Mouse (Mus musculus) MN1 (cell line): ENCODE measurements around the gene Sla2.
"Not testable (repeated sequence)": the region's sequence is repeated elsewhere in the genome, so short reads cannot be mapped to it uniquely, and the experiment has no call there.

Experiments used
- DNase-seq: peaks from one replicate; pipeline ENCODE4 v3.0.0-alpha.2; 2016; ENCODE audit warnings: low spot score

Sla2 gene

DNA sequence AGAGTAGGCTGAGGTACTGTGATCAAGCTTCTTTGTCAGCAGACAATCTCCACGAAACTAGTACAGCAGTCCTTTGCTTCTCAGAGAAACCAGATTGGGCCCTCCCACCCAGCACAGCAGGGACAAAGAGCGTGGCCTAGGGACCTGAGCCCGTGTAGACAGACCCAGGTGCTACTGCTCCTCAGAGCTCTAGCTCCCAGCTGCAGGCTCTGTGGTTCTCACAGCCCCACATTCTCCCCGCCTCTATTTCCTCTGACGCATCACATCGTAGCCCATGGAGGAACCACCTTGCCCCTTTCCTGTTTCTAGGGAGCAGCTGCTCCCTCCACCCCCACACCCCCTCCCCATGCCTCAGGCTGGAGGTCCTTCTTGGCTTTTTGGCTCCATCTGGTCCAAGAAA is at the start of gene Sla2:
Gene Sla2 (minus strand): TSS at position 176 of the 400 bp plus-strand sequence.
- no peak for DNase-seq

DNA sequence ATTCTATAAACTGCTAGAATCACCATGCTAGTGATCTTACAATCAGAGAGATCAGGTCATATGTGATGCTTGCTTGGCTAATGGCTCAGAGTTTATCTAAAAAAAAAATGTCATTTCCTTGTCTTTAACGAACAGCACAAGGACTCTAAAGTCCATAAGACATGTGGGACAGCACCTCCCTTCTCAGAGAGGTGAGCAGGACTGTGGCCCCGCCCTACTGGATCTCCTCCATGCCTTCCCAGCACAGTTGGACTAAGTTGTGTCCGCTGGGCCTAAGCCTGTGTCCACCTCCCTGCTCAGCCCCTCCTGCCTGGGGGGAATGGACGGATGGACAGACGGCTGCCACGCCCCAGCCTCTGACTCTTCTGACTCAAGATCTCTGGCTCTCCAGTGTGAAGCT is 48.0 kb upstream of the Sla2 start:
- no peak for DNase-seq

DNA sequence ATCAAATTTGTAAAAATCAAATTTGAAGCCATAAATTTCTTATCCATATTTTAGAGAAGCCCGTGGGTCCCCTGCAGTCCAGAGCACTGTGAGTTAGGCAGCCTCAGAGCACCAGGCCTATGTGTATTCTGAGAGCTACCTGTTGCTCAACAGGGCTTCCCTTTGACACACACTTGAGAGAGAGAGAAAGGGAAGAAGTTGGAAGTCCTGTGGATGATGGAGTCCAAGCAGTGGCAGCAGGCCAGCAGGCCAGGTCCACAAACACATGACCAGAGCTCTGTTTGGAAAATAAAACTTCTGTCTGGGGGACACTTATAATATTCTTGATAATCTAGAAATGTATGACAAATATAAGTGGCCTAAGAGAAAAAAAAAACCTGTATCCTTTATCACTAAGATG is 46.4 kb upstream of the Sla2 start:
- no peak for DNase-seq

DNA sequence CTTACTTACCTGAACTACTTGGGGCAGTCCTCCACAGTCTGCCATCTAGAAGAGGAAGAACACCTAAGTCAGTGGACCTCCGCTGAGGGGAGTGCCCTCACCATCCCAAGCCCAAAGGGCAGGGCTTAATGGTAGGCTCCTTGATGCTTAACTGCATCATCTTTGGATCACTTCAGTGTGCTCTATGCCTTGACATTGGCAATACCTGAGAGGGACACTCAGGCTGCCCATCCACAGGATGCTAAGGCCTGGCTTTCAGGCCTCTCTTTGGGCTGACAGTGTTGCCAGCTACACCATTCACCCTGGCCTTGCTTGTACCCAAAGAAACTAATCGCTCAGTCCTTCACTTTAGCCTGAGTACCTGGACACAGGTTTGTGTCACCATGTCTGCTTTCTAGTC is 44.4 kb upstream of the Sla2 start:
- DNase-seq = no peak

DNA sequence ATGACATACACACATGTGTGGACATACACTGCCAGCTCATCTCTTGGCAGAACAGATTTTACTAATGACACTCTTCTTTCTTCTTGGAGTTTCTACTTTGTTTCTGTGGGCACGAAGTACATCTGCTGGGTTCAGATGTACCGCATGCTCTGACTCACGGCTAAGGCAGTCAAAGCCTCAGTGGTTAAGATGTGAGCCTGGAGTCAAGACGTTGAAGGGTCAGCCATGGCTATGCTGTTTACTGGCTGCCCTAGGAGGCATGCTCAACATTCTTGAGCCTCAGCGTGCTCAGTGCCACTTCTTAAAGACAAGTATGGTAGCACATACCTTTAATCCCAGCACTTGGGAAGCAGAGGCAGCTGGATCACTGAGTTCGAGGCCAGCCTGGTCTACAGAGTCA is 43.6 kb upstream of the Sla2 start:
- no peak for DNase-seq

DNA sequence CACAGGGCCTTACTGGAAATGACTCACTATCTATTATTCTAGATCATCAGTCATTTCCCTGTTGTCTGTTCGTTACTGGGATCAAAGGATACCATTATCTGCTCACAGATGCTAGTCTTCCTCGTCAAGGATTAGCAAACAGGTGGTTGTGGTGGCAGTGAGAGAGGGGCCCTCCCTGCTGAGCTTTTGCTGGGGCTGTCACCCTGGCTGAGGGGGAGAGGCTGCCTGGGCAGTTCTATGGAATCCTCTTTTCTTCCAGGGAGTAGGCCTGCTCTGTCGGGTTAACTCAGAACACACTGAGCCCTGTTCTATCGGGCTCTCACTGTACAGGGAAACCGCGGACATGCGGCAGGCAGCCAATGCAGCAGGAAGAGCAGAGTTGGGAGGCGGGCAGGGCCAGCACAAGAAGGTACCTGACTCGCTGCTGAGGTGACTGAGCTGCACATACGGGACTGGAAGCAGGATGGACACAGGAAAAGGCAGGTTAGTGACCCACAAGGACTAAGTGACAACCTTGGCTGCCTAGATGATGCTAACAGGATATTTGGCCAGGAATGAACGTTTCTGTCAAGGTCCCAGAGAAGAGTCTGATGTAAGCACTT is 42.6 kb upstream of the Sla2 start:
- no peak for DNase-seq

DNA sequence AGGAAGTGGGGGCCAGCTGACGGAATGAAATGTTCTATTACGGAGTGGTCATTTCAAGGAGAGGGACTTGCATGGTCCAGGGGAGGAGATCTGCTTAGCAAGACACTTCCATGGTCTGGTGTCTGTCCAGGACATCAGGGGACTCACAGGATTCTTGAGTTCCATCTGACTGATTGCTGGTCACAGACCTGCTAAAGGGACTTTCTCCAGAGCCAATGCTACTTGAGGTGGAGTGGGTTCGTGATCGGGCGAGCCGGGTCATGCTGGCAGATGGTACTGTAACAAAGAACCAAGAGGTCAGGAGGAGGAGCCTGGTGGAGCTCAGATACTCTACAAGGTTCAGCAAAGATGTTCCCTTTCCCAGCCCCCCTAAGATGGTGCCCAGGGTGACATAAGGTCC is 41.6 kb upstream of the Sla2 start:
- no peak for DNase-seq

DNA sequence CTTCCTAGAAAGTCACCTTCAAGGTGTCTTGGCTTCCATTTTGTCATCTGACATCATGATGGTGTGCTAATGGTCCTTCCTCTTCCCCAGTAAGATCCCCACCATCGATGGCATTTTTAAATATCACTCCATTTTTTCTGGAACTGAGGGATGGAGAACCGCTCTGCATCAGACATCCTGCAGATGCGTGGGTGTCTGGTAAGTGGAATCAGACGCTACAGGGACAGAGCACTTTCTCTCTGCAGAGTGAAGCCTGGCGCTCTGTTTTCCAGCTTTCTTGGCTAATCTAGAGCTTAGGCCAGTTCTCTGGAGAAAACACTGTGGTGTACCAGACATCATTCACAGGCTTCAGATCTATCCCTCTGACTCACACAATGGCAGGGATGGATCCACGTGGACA is 40.7 kb upstream of the Sla2 start:
- DNase-seq = peak; percentile 31

DNA sequence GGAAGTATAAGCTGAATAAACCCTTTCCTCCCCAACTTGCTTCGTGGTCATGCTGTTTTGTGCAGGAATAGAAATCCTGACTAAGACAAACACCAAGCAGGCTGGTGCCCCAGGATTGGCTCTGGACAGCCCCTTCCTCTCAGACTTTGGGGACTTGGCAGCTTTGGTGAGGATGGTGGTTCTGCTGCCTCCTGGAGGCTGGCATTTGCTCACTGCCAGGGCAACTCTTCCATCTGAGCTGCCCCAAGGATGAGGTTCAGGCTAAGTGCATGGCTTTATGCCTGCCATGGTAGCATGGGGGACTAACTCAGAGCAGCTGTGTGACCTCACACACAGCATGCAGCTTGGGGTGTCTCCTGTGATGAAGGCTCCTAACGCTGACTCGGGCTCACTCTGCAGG is 38.6 kb upstream of the Sla2 start:
- DNase-seq = not testable (repeated sequence)

DNA sequence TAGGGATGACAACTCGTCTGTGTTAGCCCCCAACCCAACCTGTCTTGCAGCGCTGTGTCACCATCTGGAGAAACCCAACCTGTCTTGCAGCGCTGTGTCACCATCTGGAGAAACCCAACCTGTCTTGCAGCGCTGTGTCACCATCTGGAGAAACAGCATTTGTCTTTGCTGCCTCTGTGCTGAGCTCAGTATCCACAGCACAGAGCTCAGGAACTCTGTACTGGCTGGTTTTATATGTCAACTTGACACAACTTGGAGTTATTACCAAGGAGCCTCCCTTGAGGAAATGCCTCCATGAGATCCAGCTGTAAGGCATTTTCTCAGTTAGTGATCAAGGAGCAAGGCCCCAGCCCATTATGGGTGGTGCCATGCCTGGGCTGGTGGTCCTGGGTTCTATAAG is 38.1 kb upstream of the Sla2 start:
- not testable (repeated sequence) for DNase-seq

DNA sequence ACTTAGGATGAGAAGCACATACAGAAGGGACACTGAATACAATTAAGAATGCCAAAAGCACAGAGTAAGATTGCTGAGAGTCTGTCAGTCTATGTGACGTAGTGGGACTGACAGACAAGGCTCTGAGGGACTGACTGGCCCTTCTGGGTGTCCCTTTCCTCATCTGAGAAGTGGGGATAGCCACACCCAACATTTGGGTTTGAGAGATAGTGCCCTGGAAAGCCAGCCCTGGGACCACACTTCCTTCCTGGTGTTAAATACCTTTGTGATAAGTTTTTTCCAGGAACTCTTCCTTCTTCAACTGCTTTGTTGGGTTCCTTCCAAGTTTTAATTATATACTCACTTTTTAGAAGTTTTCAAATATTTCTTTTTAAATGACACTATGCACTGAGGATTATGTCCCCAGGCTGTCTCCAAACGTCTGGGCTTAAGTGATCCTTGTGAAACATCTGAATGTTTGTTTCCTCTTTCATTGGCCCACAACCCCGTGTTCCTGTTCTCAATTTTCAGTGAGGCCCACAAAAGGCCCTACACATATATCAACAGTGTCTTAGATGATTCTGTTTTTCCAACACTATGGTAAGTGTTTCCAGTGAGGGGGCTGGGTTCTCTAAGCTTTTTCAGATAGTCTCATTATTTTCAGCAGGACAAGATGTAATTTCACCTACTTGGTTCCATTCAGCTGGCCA is 37.4 kb upstream of the Sla2 start:
- DNase-seq = no peak

DNA sequence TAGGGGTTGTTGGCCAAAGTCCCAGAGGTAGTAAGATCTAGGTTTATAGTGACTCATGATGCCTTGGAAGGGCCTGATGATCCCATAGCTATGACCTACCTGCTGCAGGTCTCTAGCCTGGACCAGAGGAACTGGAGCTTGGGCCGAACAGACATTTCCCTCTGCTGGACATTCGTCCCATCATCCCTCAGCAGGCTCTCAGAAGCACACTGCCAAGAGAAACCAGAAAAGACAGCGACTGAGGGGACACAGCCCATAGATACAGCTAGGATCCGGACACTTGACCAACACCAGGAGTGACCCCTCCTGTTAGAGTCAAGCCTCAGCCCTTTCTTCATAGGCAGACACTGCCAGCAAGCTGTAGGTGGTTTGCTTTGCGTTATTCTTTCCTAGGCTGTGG is 36.1 kb upstream of the Sla2 start:
- DNase-seq = no peak

DNA sequence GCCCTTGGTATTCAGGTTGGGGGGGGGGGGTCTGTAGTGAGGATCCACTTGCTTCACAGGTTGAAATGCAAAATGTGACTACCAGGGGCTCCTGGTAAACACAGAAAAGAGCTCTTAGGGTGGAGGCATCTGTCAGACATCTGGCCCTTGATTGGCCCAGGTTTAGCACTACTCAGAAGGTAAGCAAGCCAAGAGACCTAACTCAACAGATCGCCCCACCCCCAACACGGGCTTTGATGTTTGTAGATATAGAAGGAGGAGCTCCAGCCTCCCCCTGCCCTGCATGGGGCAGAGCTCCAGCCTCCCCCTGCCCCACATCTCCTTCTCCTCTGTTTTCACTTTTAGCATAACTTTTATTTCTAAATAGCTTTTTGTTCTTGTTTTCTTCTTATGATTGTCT is 32.8 kb upstream of the Sla2 start:
- no peak for DNase-seq

DNA sequence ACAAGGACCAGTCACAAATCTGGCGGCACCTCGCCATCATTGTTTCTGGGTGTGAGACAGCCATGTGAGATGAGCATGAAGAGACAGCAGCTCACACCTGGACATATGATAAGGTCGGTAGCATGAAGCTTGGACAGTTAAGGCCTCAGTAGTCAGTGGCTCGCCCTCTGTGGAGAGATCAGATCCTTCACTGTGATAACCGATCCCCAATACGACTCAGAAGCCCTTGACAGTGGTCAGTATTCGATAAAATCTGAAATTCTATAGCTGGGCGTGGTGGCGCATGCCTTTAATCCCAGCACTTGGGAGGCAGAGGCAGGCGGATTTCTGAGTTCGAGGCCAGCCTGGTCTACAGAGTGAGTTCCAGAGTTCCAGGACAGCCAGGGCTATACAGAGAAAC is 32.2 kb upstream of the Sla2 start:
- DNase-seq = not testable (repeated sequence)

DNA sequence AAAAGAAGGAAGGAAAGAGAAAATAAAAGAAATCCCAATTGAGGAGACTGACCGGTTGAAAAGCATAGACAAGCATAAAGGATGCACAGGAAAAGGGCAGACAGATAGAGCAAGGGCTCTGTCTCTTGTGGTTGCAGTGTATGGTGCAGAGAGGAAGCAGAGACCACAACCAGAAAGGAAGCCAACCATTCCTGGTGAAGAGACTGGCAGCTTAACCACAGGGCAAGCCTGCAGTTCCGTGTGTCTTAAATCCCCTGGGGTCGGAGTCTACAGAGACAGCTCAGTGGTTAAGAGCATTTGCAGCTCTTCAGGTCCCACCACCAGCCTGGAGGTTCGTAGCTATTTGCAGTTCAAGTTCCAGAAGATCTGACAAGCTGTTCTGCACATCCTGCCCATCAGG is 31.6 kb upstream of the Sla2 start:
- DNase-seq = no peak

DNA sequence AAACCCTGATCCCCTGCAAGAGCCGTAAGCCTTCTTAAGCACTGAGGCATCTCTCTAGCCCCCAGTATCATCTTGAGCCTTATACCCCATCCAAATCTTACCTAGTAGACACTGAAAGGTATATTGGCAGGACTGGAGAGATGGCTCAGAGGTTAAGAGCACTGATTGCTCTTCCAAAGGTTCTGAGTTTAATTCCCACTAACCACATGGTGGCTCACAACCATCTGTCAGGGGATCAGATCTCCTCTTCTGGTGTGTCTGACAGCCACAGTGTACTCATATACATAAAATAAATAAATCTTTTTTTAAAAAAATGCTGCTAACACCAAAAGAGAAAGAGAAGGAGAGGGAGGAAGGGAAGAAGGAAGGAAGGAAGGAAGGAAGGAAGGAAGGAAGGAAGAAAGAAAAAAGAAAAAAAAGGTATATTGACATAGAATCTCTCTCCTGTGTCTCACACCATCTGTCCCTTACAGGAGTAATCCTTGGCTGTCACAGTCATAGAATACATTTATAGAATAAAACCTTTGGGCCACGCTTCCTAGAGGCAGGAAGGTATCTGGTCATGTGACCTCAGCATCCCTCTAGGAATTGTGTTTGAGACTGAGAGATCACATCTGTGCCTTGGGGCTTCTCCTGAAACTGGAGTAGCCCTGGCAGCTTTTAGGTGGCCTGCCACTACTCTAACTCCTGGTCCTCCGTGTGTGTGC is 29.6 kb upstream of the Sla2 start:
- DNase-seq = no peak

DNA sequence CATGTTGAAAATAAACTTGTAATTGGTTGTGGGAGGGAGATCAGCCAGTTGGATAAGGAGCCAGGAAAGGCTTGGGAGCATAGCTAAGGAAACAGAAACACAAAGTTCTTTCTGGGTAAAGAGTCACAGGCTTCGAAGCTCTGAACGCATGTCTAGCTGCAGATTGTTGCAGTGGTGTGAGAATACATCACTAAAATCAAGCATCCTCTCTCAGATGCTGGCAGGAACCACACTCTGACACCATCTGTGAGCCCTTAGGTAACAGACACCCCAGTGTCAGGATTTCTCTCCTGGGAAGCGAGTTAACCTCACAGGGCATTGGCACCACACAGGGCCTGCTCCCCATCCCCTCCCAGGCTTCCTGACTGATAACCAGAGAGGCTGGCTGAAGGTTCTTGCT is 28.6 kb upstream of the Sla2 start:
- DNase-seq = no peak

DNA sequence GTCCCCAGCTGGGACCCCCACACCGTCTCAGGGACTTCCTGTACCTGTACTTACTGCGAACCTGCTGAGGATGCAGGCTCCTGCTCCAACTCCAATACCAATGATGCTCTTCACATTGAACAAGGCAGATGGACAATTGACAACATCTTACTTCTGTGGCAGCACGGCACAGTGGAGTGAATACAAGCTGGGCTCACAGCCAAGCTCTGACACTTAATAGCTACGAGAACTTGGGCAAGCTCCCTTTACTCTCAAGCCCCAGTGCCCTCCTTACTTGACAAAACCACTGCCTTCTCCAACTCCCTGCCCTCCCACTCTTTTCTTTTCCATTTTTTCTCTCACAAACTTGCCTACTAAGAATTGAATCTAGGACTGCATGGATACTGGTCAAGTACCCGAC is 26.2 kb upstream of the Sla2 start:
- DNase-seq = peak; percentile 17

DNA sequence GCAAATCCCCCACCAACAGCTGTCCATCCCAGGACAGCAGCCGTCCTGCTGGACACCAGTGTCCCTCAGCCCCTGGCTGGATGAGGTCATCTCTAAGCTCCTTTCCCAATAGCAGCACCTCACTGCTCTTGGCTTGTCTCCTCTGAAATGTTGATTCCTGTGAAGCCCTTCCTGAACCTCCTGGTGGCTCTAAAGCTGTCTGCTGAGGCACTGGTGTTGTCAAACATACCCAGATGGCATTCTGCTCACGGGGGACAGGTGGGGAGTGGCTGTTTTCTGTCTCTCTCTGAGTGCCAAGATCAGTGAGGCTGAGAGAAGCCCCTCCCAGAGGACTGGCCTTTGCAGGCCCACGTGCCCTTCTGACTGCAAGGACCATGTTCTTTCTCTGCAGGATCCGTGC is 18.9 kb upstream of the Sla2 start:
- DNase-seq = not testable (repeated sequence)

DNA sequence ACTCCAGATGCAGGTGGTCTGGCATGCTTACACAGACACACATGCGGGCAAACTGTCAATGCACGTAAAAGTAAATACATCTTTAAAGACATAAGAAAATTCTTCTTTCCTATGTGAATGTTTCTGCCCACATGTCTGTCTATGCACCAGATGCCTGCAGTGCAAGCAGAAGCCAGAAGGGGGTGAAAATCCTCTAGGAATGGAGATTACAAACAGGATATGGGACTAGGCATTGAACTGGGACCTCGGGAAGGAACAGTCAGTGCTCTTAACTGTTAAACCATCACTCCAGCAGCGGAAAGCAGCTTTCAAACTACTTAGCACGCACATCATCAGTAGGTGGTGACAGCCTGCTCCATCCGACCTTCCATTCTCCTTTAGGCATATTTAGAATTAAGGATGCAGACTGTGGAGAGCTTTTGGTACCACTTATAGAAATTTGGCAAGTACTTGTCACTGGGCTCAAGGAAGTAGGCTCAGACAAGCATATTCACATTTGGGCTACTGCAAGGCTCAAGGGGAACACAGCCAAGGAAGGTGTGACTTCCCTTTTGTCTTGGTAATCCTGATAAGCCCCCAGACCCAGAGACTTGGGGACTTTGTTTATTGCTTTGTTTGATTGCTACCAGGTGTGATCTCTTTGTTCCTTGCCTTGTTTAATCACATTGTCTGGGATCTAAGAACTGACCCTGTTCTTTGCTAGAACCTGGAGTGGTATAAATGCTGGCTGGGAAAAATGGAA is 18.2 kb upstream of the Sla2 start:
- DNase-seq = peak; percentile 58

DNA sequence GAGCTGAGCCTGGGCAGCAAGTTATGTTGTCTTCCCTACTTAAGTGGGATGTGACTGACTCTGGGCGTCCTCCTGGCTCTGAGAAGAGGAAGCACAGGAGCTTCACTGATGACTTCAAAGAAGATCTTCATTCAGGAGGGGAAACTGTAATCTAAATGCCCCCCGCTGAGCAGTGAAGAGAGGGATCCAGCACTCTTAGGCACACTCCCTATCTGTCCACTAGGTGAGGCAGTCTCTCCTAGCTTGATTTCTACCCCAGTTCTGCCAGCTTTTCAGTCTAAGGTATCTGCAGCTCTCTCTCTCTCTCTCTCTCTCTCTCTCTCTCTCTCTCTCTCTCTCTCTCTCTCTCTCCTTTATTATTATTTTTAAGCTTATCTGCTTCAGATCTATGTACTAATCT is 16.4 kb upstream of the Sla2 start:
- DNase-seq = no peak

DNA sequence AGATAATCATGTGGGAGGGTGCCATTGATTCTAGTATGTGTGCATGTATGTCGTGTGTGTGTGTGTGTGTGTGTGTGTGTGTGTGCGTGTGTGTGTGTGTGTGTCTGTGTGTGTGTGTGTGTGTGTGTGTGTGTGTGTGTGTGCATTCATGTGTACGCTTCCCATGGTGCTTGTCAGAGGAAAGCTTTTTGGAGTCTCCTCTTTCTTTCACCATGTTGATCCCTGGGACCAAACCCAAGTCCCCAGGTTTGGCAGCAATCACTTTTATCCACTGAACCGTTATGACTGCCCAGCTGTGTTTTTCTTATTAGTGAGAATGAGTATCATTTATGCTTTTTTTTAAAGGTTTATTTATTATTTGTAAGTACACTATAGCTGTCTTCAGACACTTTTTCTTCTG is 15.4 kb upstream of the Sla2 start:
- not testable (repeated sequence) for DNase-seq

DNA sequence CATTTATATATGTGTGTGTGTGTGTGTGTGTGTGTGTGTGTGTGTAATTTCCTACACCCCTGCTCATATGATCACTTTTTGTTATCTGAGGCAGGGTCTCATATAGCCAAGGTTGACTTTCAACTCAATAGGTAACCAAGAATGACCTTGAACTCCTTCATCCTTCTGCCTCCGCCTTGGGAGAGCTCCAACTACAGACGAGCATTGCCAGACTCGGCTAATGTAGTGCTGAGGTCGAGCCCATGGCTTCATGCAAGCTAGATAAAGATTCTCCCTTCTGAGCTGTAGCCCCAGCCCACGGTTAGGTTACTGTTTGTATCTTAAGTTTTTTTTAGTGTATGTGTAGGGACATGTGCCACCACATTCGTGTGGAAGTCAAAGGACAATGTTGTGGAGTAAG is 14.9 kb upstream of the Sla2 start:
- no peak for DNase-seq
